In the genomic region with DNA sequence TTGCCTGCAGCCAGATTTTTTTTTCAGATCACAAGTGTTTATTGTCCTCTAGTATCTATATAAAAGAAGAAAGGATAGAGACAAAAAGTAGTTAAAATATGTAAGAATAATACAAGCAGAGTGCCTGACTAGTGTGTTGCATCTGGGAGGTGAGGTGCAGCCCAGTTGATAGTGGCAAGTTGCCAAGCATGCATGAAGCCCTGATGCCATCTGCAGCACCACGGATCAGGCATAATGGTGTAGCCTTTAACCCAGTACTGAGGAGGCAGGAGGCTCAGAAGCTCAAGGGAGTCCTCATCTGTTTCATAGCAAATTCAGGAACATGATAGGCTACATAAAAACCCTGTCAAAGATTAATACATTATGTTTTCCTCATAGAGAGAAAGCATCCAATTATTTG, we compare ENCODE assay signal across 21 mouse cellular contexts.
DNase-seq lines count a peak whose midpoint lies in the region; ATAC-seq and TF ChIP-seq lines count a peak whose summit lies in the region.
"Had no signal": no experiment of that assay in that cellular context is flagged by ENCODE, and none has a peak within 500 bp of the region (broad histone marks: within the 10 kb centered on the region; RNA-seq: fewer than 3 reads in every experiment).

No protein-coding gene starts in this region.

- TF ChIP-seq CTCF in midbrain, postnatal 0 days (IDR thresholded peaks at IDR 0.05): no peak

- ATAC-seq in hindbrain, embryonic 12.5 days (ENCODE audit: low FRiP score): 0 out of 2 replicates have a peak, but pooled peaks have one; percentile 27
- ATAC-seq in midbrain, embryonic 13.5 days: no peak
- no peak for ATAC-seq in midbrain, postnatal 0 days (ENCODE audit: low FRiP score)
- ATAC-seq in hindbrain, embryonic 15.5 days (ENCODE audit: low FRiP score, low read depth): 0 out of 2 replicates have a peak, but pooled peaks have one; percentile 36
- ATAC-seq: CD4-positive, CD25-positive, alpha-beta regulatory T cell, adult 4 months had no signal

- DNase-seq in cerebellum, adult 9-10 months: peak; percentile 18
- DNase-seq in cerebellum, adult 8-10 months: no peak
- no peak for DNase-seq in hindbrain, embryonic 10.5 days (ENCODE audit: low spot score)
- no peak for DNase-seq in midbrain, postnatal 0 days (ENCODE audit: low spot score)
- no peak for DNase-seq in layer of hippocampus, adult 9-11 months
- DNase-seq: adrenal gland, postnatal 36 days; forebrain, postnatal 0 days; gastrocnemius, postnatal 36 days; kidney, adult 11 months; lung, adult 18-20 months; lung, postnatal 36 days; right cerebral cortex, postnatal 14 days; thymus, postnatal 4 days had no signal

- H3K4me3 ChIP-seq in hindbrain, embryonic 12.5 days: no peak overlapping the region
- H3K4me3 ChIP-seq in hindbrain, embryonic 10.5 days: no peak overlapping the region
- no peak overlapping the region for H3K4me3 ChIP-seq in midbrain, embryonic 13.5 days (replicated peaks)
- no peak overlapping the region for H3K4me3 ChIP-seq in midbrain, postnatal 0 days (ENCODE audit: low read depth, low read length)
- H3K4me3 ChIP-seq in hindbrain, embryonic 15.5 days: no peak overlapping the region
- H3K4me3 ChIP-seq: embryonic facial prominence, embryonic 10.5 days; limb, embryonic 10.5 days; neural tube, embryonic 12.5 days had no signal

- no peaks in the 10 kb centered on the region for H3K9me3 ChIP-seq in hindbrain, embryonic 12.5 days (replicated peaks)
- H3K9me3 ChIP-seq in hindbrain, embryonic 10.5 days: no peaks in the 10 kb centered on the region
- H3K9me3 ChIP-seq in midbrain, embryonic 13.5 days: no peaks in the 10 kb centered on the region
- no peaks in the 10 kb centered on the region for H3K9me3 ChIP-seq in midbrain, postnatal 0 days (ENCODE audit: low read length)
- no peaks in the 10 kb centered on the region for H3K9me3 ChIP-seq in hindbrain, embryonic 15.5 days
- H3K9me3 ChIP-seq: embryonic facial prominence, embryonic 10.5 days; limb, embryonic 10.5 days; neural tube, embryonic 12.5 days had no signal

- H3K9ac ChIP-seq in hindbrain, embryonic 12.5 days: no peak overlapping the region
- no peak overlapping the region for H3K9ac ChIP-seq in midbrain, embryonic 13.5 days (replicated peaks)
- no peak overlapping the region for H3K9ac ChIP-seq in midbrain, postnatal 0 days (replicated peaks; ENCODE audit: low read length, poor library complexity, severe bottlenecking)
- H3K9ac ChIP-seq in hindbrain, embryonic 15.5 days: no peak overlapping the region
- H3K9ac ChIP-seq: forebrain, postnatal 0 days; neural tube, embryonic 12.5 days had no signal

- H3K36me3 ChIP-seq in hindbrain, embryonic 12.5 days: 0 out of 2 replicates have a peak, but pooled peaks cover 6% of the 10 kb centered on the region
- H3K36me3 ChIP-seq in hindbrain, embryonic 10.5 days: peaks cover 23% of the 10 kb centered on the region
- peaks cover 7% of the 10 kb centered on the region for H3K36me3 ChIP-seq in midbrain, embryonic 13.5 days
- H3K36me3 ChIP-seq in midbrain, postnatal 0 days (ENCODE audit: insufficient read depth, low read length): peaks cover 4% of the 10 kb centered on the region
- H3K36me3 ChIP-seq in hindbrain, embryonic 15.5 days: no peaks in the 10 kb centered on the region

- H3K27me3 ChIP-seq in hindbrain, embryonic 12.5 days: no peaks in the 10 kb centered on the region
- H3K27me3 ChIP-seq in hindbrain, embryonic 10.5 days (ENCODE audit: insufficient read depth, poor library complexity, severe bottlenecking): no peaks in the 10 kb centered on the region
- no peaks in the 10 kb centered on the region for H3K27me3 ChIP-seq in midbrain, embryonic 13.5 days
- no peaks in the 10 kb centered on the region for H3K27me3 ChIP-seq in midbrain, postnatal 0 days (ENCODE audit: insufficient read depth, low read length)
- H3K27me3 ChIP-seq in hindbrain, embryonic 15.5 days: no peaks in the 10 kb centered on the region
- H3K27me3 ChIP-seq: neural tube, embryonic 12.5 days had no signal

- no peak overlapping the region for H3K27ac ChIP-seq in hindbrain, embryonic 12.5 days
- H3K27ac ChIP-seq in hindbrain, embryonic 10.5 days: no peak overlapping the region
- 0 out of 2 replicates have a peak overlapping the region, but pooled peaks have one; percentile 31 for H3K27ac ChIP-seq in midbrain, embryonic 13.5 days
- H3K27ac ChIP-seq in midbrain, postnatal 0 days (ENCODE audit: low read depth, low read length): no peak overlapping the region
- H3K27ac ChIP-seq in hindbrain, embryonic 15.5 days (replicated peaks): no peak overlapping the region
- H3K27ac ChIP-seq: embryonic facial prominence, embryonic 10.5 days; kidney, postnatal 0 days; limb, embryonic 10.5 days; neural tube, embryonic 12.5 days had no signal

- H3K4me1 ChIP-seq in hindbrain, embryonic 12.5 days: peaks cover 17% of the 10 kb centered on the region
- H3K4me1 ChIP-seq in hindbrain, embryonic 10.5 days (replicated peaks): peaks cover 3% of the 10 kb centered on the region; the same call in 1 of the 2 replicates
- H3K4me1 ChIP-seq in midbrain, embryonic 13.5 days (replicated peaks): peaks cover 16% of the 10 kb centered on the region
- H3K4me1 ChIP-seq in midbrain, postnatal 0 days (ENCODE audit: insufficient read depth, low read length): no peaks in the 10 kb centered on the region
- peaks cover 21% of the 10 kb centered on the region for H3K4me1 ChIP-seq in hindbrain, embryonic 15.5 days (replicated peaks)
- H3K4me1 ChIP-seq: neural tube, embryonic 12.5 days had no signal

- WGBS in hindbrain, embryonic 12.5 days: 35% methylated on average over 1 of the region's 1 CpGs
- 86% methylated on average over 1 of the region's 1 CpGs for WGBS in hindbrain, embryonic 10.5 days
- 41% methylated on average over 1 of the region's 1 CpGs for WGBS in midbrain, embryonic 13.5 days
- WGBS in midbrain, postnatal 0 days: 29% methylated on average over 1 of the region's 1 CpGs
- 18% methylated on average over 1 of the region's 1 CpGs for WGBS in hindbrain, embryonic 15.5 days

- no peak overlapping the region for H3K4me2 ChIP-seq in hindbrain, embryonic 12.5 days (replicated peaks)
- H3K4me2 ChIP-seq in midbrain, embryonic 13.5 days (replicated peaks): no peak overlapping the region
- H3K4me2 ChIP-seq in midbrain, postnatal 0 days (ENCODE audit: low read depth, low read length, poor library complexity, severe bottlenecking): no peak overlapping the region
- H3K4me2 ChIP-seq in hindbrain, embryonic 15.5 days: no peak overlapping the region
- H3K4me2 ChIP-seq: neural tube, embryonic 12.5 days had no signal

Comparison
In these comparisons a context has a peak if more than half of its experiments do, and no peak if none do; other contexts are left out.
1. ATAC-seq: peak in hindbrain, embryonic 12.5 days (single experiment) and hindbrain, embryonic 15.5 days (single experiment); none in midbrain, embryonic 13.5 days (single experiment) and midbrain, postnatal 0 days (single experiment).